Mouse (Mus musculus): ENCODE measurements around the gene Olfr2. TPM values are rescaled to one million over a fixed set of nuclear protein-coding genes. Genes with fewer than 3 reads are reported as not detected.
"Not testable (repeated sequence)": the region's sequence is repeated elsewhere in the genome, so short reads cannot be mapped to it uniquely, and the experiment has no call there.

Olfr2 gene
- not detected in 2 replicates for total RNA-seq (2015; ENCODE audit: low replicate concordance)
- not detected in 2 replicates for total RNA-seq (2017; ENCODE audit: low replicate concordance)

DNA sequence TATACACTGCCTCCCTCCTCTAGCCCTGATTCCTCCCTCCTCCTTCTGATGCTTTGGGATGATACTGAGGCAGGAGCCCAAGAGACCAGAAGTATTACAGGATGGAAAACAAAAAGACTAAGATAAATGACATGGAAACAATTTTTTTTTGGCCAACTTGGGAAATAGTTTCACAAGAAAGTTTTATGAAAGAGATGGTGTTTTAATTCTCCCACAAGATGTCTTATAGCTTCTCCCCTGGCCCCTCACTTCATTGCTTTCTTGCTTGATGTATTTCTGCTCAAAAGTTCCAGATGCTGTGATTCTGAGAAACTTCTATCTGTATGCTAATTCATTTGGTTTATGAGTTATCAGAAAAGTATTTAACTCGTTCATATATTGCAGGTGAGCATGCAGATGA lies at the start of gene Olfr2:
Gene Olfr2, minus strand, starts transcription at position 101 of the 400 bp plus-strand sequence.
- no peak for ATAC-seq (replicated peaks; ENCODE audit: low FRiP score, poor library complexity, severe bottlenecking)

DNA sequence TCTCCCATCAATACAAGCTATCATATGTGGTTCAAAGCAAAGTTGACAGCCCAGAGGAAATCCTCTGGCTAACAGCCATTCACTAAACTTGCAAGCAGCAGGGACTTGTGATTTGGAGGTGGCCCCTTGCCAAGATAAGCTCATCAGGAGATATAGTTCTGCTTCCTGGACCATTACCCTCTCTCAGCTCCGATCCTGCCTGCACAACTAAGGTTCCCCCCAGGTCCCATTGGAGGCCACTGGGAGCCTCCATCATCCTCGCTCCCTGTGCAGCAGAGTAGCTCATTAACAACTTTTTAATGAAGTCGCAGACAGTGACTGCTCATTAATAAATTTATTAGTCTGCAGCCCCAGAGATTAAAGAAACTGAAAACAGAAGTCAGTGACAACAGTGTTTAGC lies 41.7 kb upstream of the Olfr2 start:
- ATAC-seq (replicated peaks; ENCODE audit: low FRiP score, poor library complexity, severe bottlenecking) = no peak

DNA sequence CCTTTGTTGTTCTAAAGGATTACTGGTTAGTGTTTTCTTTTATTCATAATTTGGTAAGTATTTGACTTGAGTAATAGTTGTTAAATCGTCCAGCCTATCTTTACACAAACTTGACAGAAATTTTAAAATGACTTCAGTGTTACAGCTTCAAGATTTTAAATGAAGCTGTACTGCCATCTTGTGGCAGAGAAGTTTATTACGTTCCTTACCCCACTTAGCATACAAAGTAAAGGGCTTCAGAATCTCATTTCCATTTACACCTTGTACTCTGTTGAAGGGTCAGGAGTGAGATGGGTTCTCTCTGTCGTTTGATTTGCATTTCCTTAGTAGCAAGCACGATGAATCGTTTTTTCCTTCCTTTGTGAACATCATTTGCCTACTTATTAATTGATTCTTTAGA lies 40.0 kb upstream of the Olfr2 start:
- ATAC-seq (replicated peaks; ENCODE audit: low FRiP score, poor library complexity, severe bottlenecking) = no peak

DNA sequence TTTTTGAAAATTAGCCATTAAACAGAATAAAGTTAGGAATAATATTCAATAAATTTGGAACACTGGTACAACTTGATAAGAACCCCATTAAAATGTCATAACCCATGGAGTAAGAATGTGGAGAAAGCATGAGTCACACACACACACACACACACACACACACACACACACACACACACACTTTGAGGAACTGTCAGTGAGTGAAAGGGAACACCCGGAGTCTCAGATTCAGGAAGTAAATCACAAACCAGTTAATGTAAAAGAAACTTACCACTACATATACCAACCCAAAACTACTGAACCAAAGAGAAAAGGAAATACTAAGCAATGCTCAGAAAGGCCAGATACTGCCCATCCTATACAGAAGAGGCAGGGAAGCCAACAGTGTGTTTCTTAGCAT lies 38.5 kb upstream of the Olfr2 start:
- ATAC-seq (replicated peaks; ENCODE audit: low FRiP score, poor library complexity, severe bottlenecking) = no peak

DNA sequence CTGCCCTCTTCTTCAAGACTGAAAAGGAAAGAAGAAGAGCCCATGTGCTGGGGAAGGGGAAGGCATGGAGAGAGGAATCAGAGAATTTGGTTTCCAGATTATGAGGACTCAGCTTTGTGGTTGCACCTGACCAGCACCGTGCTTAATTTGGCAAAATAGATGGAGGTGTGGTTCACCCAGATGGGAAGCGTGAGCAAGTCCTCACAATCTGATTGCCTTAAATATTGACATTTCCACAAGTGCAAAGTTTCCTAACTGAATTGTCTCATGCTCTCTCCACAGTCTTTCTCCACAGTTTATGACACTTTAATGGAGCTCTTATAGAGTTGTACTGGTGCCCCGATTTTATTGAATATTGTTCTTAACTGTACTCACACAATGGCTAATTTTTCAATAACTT lies 37.3 kb upstream of the Olfr2 start:
- ATAC-seq (replicated peaks; ENCODE audit: low FRiP score, poor library complexity, severe bottlenecking) = no peak

DNA sequence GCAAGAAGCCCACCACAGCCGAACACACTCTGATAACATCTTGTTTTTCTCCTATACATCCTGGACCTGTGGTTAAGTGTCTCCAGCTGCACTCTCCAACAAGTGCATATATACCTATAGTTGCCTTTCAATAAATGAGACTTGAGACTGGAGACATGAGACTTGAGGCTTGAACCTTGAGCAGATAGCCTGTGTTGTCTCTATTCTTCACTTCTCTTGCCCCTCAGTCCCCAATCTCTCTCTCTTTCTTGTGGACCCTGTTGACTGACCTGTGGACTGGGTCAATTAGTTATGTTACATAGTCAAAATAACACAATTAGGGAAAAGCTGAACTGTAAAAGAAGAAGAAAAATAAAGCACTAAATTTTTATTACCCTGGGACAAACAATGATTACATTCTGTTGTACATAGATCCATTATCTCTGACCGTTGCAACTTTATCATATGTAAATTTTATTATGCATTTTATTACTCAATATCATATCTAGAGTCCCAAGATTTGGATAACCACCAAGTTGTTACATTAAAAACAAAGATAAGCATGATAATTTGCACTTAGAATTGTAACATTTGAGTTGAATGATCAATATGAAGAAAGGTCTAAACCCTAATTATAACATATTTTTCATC lies 34.2 kb upstream of the Olfr2 start:
- ATAC-seq (replicated peaks; ENCODE audit: low FRiP score, poor library complexity, severe bottlenecking) = no peak

DNA sequence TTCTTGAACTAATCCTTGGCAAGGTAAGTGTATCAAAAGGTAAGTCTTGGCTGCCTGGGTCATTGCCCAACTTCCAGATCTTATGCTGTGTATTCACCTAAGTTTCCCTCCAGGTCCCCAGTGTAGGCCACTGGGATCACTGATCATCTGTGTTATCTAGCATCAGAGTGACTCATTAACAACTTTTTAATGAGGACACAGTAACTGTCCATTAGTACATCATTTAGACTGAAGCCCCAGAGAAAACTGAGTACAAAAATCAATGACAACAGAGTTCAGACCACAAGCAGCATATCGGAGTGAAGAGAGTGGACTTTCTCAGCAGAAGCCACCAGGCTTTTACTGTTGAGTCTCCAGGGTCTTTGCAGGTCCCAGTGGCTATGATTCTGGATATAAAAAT lies 25.0 kb upstream of the Olfr2 start, which contains the start of gene Olfr713:
Gene Olfr713, plus strand, starts transcription at position 301 of the 400 bp plus-strand sequence.
- ATAC-seq (replicated peaks; ENCODE audit: low FRiP score, poor library complexity, severe bottlenecking) = no peak

DNA sequence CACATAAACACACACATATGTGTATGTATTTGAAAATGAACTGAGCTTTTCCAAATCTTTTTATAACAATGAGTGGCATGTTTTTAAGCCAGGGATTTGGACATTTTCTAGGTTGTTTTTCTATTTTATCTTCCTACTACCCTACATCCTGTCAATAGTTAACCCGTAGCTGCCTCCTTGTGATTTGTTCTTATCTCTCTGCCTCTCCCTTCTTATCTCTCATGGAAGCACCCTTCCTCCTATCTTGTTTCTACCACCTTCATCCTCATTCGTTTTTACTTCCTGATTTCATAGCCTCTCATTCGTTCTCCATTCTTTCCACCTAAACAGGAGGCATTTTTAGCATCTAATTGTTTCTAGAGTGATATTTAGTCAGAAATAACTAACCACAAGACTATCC lies 1.7 kb downstream of the Olfr2 start:
- ATAC-seq (replicated peaks; ENCODE audit: low FRiP score, poor library complexity, severe bottlenecking) = no peak

DNA sequence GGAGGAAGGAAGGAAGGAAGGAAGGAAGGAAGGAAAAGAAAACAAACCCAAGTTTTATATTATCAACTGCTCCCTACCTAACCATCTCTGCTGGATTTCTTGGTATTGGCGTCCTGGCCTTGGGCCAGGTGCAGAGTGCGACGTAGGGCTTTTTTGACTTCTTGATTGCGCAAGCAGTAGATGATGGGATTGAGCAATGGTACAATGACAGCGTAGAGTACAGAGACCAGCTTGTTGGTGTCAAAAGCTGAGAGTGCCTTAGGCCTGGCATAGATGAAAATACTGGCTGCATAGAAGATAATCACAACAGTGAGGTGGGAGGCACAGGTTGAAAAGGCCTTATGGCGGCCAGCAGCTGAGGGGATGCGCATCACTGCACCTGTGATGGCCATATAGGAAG lies 5.1 kb downstream of the Olfr2 start:
- ATAC-seq (replicated peaks; ENCODE audit: low FRiP score, poor library complexity, severe bottlenecking) = no peak

DNA sequence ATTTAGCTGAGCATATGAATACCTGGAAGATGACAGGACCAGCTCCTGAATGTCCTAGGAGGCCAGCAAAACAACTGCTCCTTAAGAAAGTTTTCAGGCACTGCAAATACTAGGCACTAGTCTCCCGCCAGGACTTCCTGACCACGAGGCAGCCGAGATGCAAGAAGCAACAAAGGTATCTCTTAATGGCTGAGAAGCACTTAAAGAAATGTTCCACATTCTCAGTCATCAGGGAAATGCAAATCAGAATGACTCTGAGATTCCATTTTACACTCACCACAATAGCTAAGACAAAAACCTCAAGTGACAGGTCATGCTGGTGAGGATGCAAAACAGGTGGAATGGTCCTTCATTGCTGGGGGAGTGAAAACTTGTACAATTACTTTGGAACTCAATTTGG lies 20.6 kb downstream of the Olfr2 start:
- ATAC-seq (replicated peaks; ENCODE audit: low FRiP score, poor library complexity, severe bottlenecking) = no peak

DNA sequence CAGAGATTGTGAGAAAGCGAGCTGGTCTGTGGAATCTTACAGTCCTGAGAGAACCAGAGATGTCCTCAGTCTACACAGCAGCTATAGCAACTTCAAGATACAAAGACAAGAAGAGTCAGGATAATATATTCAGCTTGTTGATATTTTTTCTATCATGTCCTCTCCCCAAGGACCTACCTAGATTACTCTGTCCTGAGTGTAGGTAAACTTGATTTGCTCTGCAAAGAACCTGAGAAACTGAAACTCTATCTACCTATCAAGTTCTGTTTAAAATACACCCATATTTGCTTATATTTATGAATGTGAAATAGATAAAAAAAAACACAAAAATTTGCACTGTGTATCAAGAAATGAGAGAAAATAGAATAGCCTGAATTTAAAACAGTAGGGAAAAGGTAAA lies 30.5 kb downstream of the Olfr2 start, which contains the start of gene Olfr711:
Gene Olfr711, minus strand, starts transcription at position 101 of the 400 bp plus-strand sequence.
- ATAC-seq (replicated peaks; ENCODE audit: low FRiP score, poor library complexity, severe bottlenecking) = no peak

DNA sequence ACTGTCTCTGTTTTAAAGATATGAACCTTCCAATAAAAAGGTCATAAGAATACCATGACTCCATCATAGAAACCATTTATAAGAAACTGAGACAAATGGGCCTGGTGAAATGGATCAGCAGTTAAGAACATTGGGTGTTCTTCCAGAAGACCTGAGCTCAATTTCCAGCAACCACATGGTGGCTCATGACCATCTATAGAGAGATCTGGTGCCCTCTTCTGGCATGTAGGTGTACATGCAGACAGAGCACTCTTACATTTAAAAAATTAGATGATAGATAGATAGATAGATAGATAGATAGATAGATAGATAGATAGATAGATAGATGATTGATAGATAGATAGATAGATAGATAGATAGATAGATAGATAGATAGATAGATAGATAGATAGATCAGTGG lies 38.4 kb downstream of the Olfr2 start:
- ATAC-seq (replicated peaks; ENCODE audit: low FRiP score, poor library complexity, severe bottlenecking) = not testable (repeated sequence)

DNA sequence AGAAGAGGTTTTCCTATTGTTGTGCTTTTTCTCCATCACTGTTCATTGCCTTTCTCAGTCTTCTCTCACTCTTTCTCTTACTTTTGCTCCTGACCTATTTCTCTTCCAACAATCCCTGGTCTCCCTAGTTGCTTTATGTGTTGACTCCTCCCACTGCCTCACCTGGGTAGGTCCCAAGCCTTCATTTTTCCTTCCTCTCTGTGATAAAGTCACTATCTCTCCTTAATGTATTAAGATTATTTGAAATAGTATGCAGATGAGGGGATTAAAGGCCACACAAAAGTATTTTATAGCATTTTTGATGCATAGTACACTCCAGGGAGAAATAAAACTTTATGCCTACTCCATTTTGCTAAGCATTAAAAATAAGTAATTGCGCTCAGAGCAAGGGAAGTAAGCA lies 42.0 kb downstream of the Olfr2 start, which contains the start of gene Olfr6:
Gene Olfr6, minus strand, starts transcription at position 101 of the 400 bp plus-strand sequence.
- ATAC-seq (replicated peaks; ENCODE audit: low FRiP score, poor library complexity, severe bottlenecking) = no peak

DNA sequence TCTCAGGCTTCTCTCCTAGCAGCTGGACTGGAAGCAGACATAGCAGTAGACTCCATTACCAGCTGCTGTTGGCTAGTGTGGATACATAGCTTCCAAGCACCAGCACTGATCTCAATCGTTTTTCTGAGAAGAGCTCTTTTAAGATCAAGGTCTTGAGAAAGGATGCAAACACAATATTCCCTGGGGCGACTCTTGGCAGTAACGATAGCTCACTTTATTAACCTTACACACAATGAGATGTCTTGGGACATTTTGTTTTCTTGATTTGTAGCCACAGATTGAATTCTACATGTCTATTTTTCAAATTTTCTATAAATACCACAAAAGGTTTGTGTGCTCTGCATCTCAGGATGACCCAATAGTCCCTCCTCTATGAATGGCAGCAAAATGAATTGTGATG lies 57.7 kb downstream of the Olfr2 start, which contains the start of gene Olfr710:
Gene Olfr710, minus strand, starts transcription at position 101 of the 400 bp plus-strand sequence.
- ATAC-seq (replicated peaks; ENCODE audit: low FRiP score, poor library complexity, severe bottlenecking) = no peak

Other genes starting within 250 kb of the Olfr2 start
- gene Olfr699, start 212.9 kb downstream of the Olfr2 start, total RNA-seq (2015; ENCODE audit: low replicate concordance) = 0.84 TPM in 1 of 2 replicates, not detected in the other
- not detected in 2 replicates for gene Olfr699, start 212.9 kb downstream of the Olfr2 start, total RNA-seq (2017; ENCODE audit: low replicate concordance)
- gene Olfr700, start 197.2 kb downstream of the Olfr2 start, total RNA-seq (2015; ENCODE audit: low replicate concordance) = not detected in 2 replicates
- not detected in 2 replicates for gene Olfr700, start 197.2 kb downstream of the Olfr2 start, total RNA-seq (2017; ENCODE audit: low replicate concordance)
- not detected in 2 replicates for gene Olfr701, start 191.9 kb downstream of the Olfr2 start, total RNA-seq (2015; ENCODE audit: low replicate concordance)
- gene Olfr701, start 191.9 kb downstream of the Olfr2 start, total RNA-seq (2017; ENCODE audit: low replicate concordance) = not detected in 2 replicates
- not detected in 2 replicates for gene Olfr702, start 172.2 kb downstream of the Olfr2 start, total RNA-seq (2015; ENCODE audit: low replicate concordance)
- gene Olfr702, start 172.2 kb downstream of the Olfr2 start, total RNA-seq (2017; ENCODE audit: low replicate concordance) = not detected in 2 replicates
- gene Olfr703, start 162.7 kb downstream of the Olfr2 start, total RNA-seq (2015; ENCODE audit: low replicate concordance) = not detected in 2 replicates
- gene Olfr703, start 162.7 kb downstream of the Olfr2 start, total RNA-seq (2017; ENCODE audit: low replicate concordance) = not detected in 2 replicates
- gene Olfr704, start 142.9 kb downstream of the Olfr2 start, total RNA-seq (2015; ENCODE audit: low replicate concordance) = not detected in 2 replicates
- gene Olfr704, start 142.9 kb downstream of the Olfr2 start, total RNA-seq (2017; ENCODE audit: low replicate concordance) = not detected in 2 replicates
- gene Olfr705, start 129.2 kb downstream of the Olfr2 start, total RNA-seq (2015; ENCODE audit: low replicate concordance) = not detected in 2 replicates
- gene Olfr705, start 129.2 kb downstream of the Olfr2 start, total RNA-seq (2017; ENCODE audit: low replicate concordance) = not detected in 2 replicates
- gene Olfr706, start 117.9 kb downstream of the Olfr2 start, total RNA-seq (2015; ENCODE audit: low replicate concordance) = not detected in 2 replicates
- not detected in 2 replicates for gene Olfr706, start 117.9 kb downstream of the Olfr2 start, total RNA-seq (2017; ENCODE audit: low replicate concordance)
- not detected in 2 replicates for gene Olfr707, start 104.8 kb downstream of the Olfr2 start, total RNA-seq (2015; ENCODE audit: low replicate concordance)
- gene Olfr707, start 104.8 kb downstream of the Olfr2 start, total RNA-seq (2017; ENCODE audit: low replicate concordance) = not detected in 2 replicates
- gene Olfr1532-ps1, start 98.1 kb downstream of the Olfr2 start, total RNA-seq (2015; ENCODE audit: low replicate concordance) = not detected in 2 replicates
- gene Olfr1532-ps1, start 98.1 kb downstream of the Olfr2 start, total RNA-seq (2017; ENCODE audit: low replicate concordance) = not detected in 2 replicates
- not detected in 2 replicates for gene Olfr709-ps1, start 73.9 kb downstream of the Olfr2 start, total RNA-seq (2015; ENCODE audit: low replicate concordance)
- gene Olfr709-ps1, start 73.9 kb downstream of the Olfr2 start, total RNA-seq (2017; ENCODE audit: low replicate concordance) = not detected in 2 replicates
- gene Olfr710, start 57.8 kb downstream of the Olfr2 start, total RNA-seq (2015; ENCODE audit: low replicate concordance) = not detected in 2 replicates
- gene Olfr710, start 57.8 kb downstream of the Olfr2 start, total RNA-seq (2017; ENCODE audit: low replicate concordance) = not detected in 2 replicates
- not detected in 2 replicates for gene Olfr6, start 42.1 kb downstream of the Olfr2 start, total RNA-seq (2015; ENCODE audit: low replicate concordance)
- gene Olfr6, start 42.1 kb downstream of the Olfr2 start, total RNA-seq (2017; ENCODE audit: low replicate concordance) = not detected in 2 replicates
- not detected in 2 replicates for gene Olfr711, start 30.6 kb downstream of the Olfr2 start, total RNA-seq (2015; ENCODE audit: low replicate concordance)
- 0.38 TPM in 1 of 2 replicates, not detected in the other for gene Olfr711, start 30.6 kb downstream of the Olfr2 start, total RNA-seq (2017; ENCODE audit: low replicate concordance)
- not detected in 2 replicates for gene Olfr713, start 25.1 kb upstream of the Olfr2 start, total RNA-seq (2015; ENCODE audit: low replicate concordance)
- not detected in 2 replicates for gene Olfr713, start 25.1 kb upstream of the Olfr2 start, total RNA-seq (2017; ENCODE audit: low replicate concordance)
- gene Olfr714, start 64.9 kb upstream of the Olfr2 start, total RNA-seq (2015; ENCODE audit: low replicate concordance) = not detected in 2 replicates
- gene Olfr714, start 64.9 kb upstream of the Olfr2 start, total RNA-seq (2017; ENCODE audit: low replicate concordance) = not detected in 2 replicates
- not detected in 2 replicates for gene Olfr17, start 87.1 kb upstream of the Olfr2 start, total RNA-seq (2015; ENCODE audit: low replicate concordance)
- not detected in 2 replicates for gene Olfr17, start 87.1 kb upstream of the Olfr2 start, total RNA-seq (2017; ENCODE audit: low replicate concordance)
- gene Olfr715b, start 104.3 kb upstream of the Olfr2 start, total RNA-seq (2015; ENCODE audit: low replicate concordance) = not detected in 2 replicates
- not detected in 2 replicates for gene Olfr715b, start 104.3 kb upstream of the Olfr2 start, total RNA-seq (2017; ENCODE audit: low replicate concordance)
- gene Olfr715, start 125.0 kb upstream of the Olfr2 start, total RNA-seq (2015; ENCODE audit: low replicate concordance) = not detected in 2 replicates
- gene Olfr715, start 125.0 kb upstream of the Olfr2 start, total RNA-seq (2017; ENCODE audit: low replicate concordance) = not detected in 2 replicates
- gene Olfr716, start 132.3 kb upstream of the Olfr2 start, total RNA-seq (2015; ENCODE audit: low replicate concordance) = not detected in 2 replicates
- not detected in 2 replicates for gene Olfr716, start 132.3 kb upstream of the Olfr2 start, total RNA-seq (2017; ENCODE audit: low replicate concordance)
- gene Nlrp14, start 160.9 kb upstream of the Olfr2 start, total RNA-seq (2015; ENCODE audit: low replicate concordance) = not detected in 2 replicates
- gene Nlrp14, start 160.9 kb upstream of the Olfr2 start, total RNA-seq (2017; ENCODE audit: low replicate concordance) = not detected in 2 replicates
- not detected in 2 replicates for gene Rbmxl2, start 203.4 kb upstream of the Olfr2 start, total RNA-seq (2015; ENCODE audit: low replicate concordance)
- not detected in 2 replicates for gene Rbmxl2, start 203.4 kb upstream of the Olfr2 start, total RNA-seq (2017; ENCODE audit: low replicate concordance)